ENCODE assay signal across 8 mouse cellular contexts in genomic region chr6:50536461-50536892, GRCm38 (mm10). TPM values are rescaled to one million over a fixed set of nuclear protein-coding genes. Genes with fewer than 3 reads are reported as not detected.
A peak's percentile ranks its signal among the peaks of the same experiment; 100 is the strongest.
DNase-seq lines count a peak whose midpoint lies in the region; ATAC-seq and TF ChIP-seq lines count a peak whose summit lies in the region.

No protein-coding gene starts in this region.

- no peak overlapping the region for H3K9ac ChIP-seq in heart, embryonic 16.5 days (ENCODE audit: low read length)
- no peak overlapping the region for H3K9ac ChIP-seq in liver, postnatal 0 days (replicated peaks)
- no peak overlapping the region for H3K9ac ChIP-seq in neural tube, embryonic 13.5 days

- H3K36me3 ChIP-seq in forebrain, embryonic 10.5 days (replicated peaks): no peaks in the 10 kb centered on the region
- H3K36me3 ChIP-seq in heart, embryonic 16.5 days (ENCODE audit: control insufficient read depth, insufficient read depth): no peaks in the 10 kb centered on the region
- H3K36me3 ChIP-seq in liver, postnatal 0 days (replicated peaks; ENCODE audit: insufficient read depth, low read length): no peaks in the 10 kb centered on the region
- no peaks in the 10 kb centered on the region for H3K36me3 ChIP-seq in neural tube, embryonic 13.5 days
- H3K36me3 ChIP-seq in testis, adult 2 months (ENCODE audit: control insufficient read depth, insufficient read depth, low read length): no peaks in the 10 kb centered on the region

- no peak for TF ChIP-seq EP300 in liver, postnatal 0 days (IDR thresholded peaks at IDR 0.05; ENCODE audit: low read depth)

- H3K4me2 ChIP-seq in heart, embryonic 16.5 days (ENCODE audit: low read depth, low read length): no peak overlapping the region
- no peak overlapping the region for H3K4me2 ChIP-seq in liver, postnatal 0 days (ENCODE audit: low read depth, low read length)
- no peak overlapping the region for H3K4me2 ChIP-seq in neural tube, embryonic 13.5 days

- H3K9me3 ChIP-seq in forebrain, embryonic 10.5 days: no peaks in the 10 kb centered on the region
- no peaks in the 10 kb centered on the region for H3K9me3 ChIP-seq in heart, embryonic 16.5 days (replicated peaks; ENCODE audit: control insufficient read depth, low read length)
- no peaks in the 10 kb centered on the region for H3K9me3 ChIP-seq in liver, postnatal 0 days (ENCODE audit: low read length)
- H3K9me3 ChIP-seq in neural tube, embryonic 13.5 days: no peaks in the 10 kb centered on the region

- 10% methylated on average over 7 of the region's 7 CpGs for WGBS in forebrain, embryonic 10.5 days
- WGBS in heart, embryonic 16.5 days: 7% methylated on average over 7 of the region's 7 CpGs
- WGBS in liver, postnatal 0 days (ENCODE audit: insufficient replicate concordance): 7% methylated on average over 7 of the region's 7 CpGs
- WGBS in neural tube, embryonic 13.5 days: 9% methylated on average over 7 of the region's 7 CpGs

- H3K4me1 ChIP-seq in forebrain, embryonic 10.5 days: peaks cover 3% of the 10 kb centered on the region; the same call in 1 of the 2 replicates
- H3K4me1 ChIP-seq in heart, embryonic 16.5 days (ENCODE audit: control insufficient read depth, insufficient read depth, low read length): peaks cover 3% of the 10 kb centered on the region; the same call in 1 of the 2 replicates
- no peaks in the 10 kb centered on the region for H3K4me1 ChIP-seq in liver, postnatal 0 days (ENCODE audit: insufficient read depth)
- H3K4me1 ChIP-seq in neural tube, embryonic 13.5 days (replicated peaks): peaks cover 3% of the 10 kb centered on the region
- H3K4me1 ChIP-seq in testis, adult 2 months (ENCODE audit: control insufficient read depth, insufficient read depth, low read length): no peaks in the 10 kb centered on the region

- H3K27ac ChIP-seq in forebrain, embryonic 10.5 days: peak overlapping the region; percentile 40; the same call in 1 of the 2 replicates
- no peak overlapping the region for H3K27ac ChIP-seq in heart, embryonic 16.5 days (ENCODE audit: low read length)
- H3K27ac ChIP-seq in liver, postnatal 0 days (ENCODE audit: low read depth): no peak overlapping the region
- H3K27ac ChIP-seq in neural tube, embryonic 13.5 days (replicated peaks): no peak overlapping the region
- no peak overlapping the region for H3K27ac ChIP-seq in testis, adult 2 months (ENCODE audit: control insufficient read depth, insufficient read depth, low read depth, low read length)

- peak; percentile 16 for DNase-seq in c-Kit-negative CD71-positive TER-119-positive erythroid progenitor cells, embryonic 14.5 days (ENCODE audit: low read depth, low spot score)
- DNase-seq in forebrain, embryonic 10.5 days (ENCODE audit: extremely low spot score, low spot score): peak; percentile 84
- DNase-seq in kidney, postnatal 25 days: peak; percentile 72 to 83
- DNase-seq in liver, postnatal 0 days: peak; percentile 81

- H3K27me3 ChIP-seq in forebrain, embryonic 10.5 days (ENCODE audit: poor library complexity, severe bottlenecking): no peaks in the 10 kb centered on the region
- H3K27me3 ChIP-seq in heart, embryonic 16.5 days (ENCODE audit: control insufficient read depth, insufficient read depth, low read length): 0 out of 2 replicates have a peak, but pooled peaks cover 2% of the 10 kb centered on the region
- H3K27me3 ChIP-seq in liver, postnatal 0 days (ENCODE audit: insufficient read depth, low read length): no peaks in the 10 kb centered on the region
- no peaks in the 10 kb centered on the region for H3K27me3 ChIP-seq in neural tube, embryonic 13.5 days
- no peaks in the 10 kb centered on the region for H3K27me3 ChIP-seq in testis, adult 2 months (ENCODE audit: control insufficient read depth, insufficient read depth, low read length)

- ATAC-seq in CD4-positive, CD25-positive, alpha-beta regulatory T cell, adult 4 months: peak; percentile 93
- ATAC-seq in heart, embryonic 16.5 days (replicated peaks; ENCODE audit: extremely low read depth, insufficient read depth, low FRiP score): peak; percentile 65
- 0 out of 2 replicates have a peak, but pooled peaks have one; percentile 43 for ATAC-seq in liver, postnatal 0 days
- ATAC-seq in neural tube, embryonic 13.5 days (ENCODE audit: low read depth): peak; percentile 85

- TF ChIP-seq POLR2A in testis, adult 2 months (IDR thresholded peaks at IDR 0.05; ENCODE audit: control insufficient read depth, low read depth, low read length): no peak

- H3K4me3 ChIP-seq in forebrain, embryonic 10.5 days: no peak overlapping the region
- H3K4me3 ChIP-seq in heart, embryonic 16.5 days (ENCODE audit: low read length): no peak overlapping the region
- H3K4me3 ChIP-seq in liver, postnatal 0 days (ENCODE audit: low read depth, low read length): no peak overlapping the region
- no peak overlapping the region for H3K4me3 ChIP-seq in neural tube, embryonic 13.5 days
- H3K4me3 ChIP-seq in testis, adult 2 months (ENCODE audit: control insufficient read depth, low read depth, low read length): no peak overlapping the region

- peak; percentile 90 for TF ChIP-seq CTCF in liver, postnatal 0 days (IDR thresholded peaks at IDR 0.05; ENCODE audit: low read depth)
- peak; percentile 86; the same call in 1 of the 2 replicates for TF ChIP-seq CTCF in testis, adult 2 months (IDR thresholded peaks at IDR 0.05; ENCODE audit: control insufficient read depth, insufficient read depth, insufficient replicate concordance, low read depth, low read length)

RNA-seq across cellular contexts. Expression of gene Cycs, which starts 29.9 kb away (rescaled TPM):
- polyA plus RNA-seq in CD4-positive, CD25-positive, alpha-beta regulatory T cell, adult 4 months (2017; shearing (Covaris generic)): 10 to 100 TPM; 23.7 to 32.0 TPM
- 84.4 and 84.9 TPM in 2 replicates for polyA plus RNA-seq in forebrain, embryonic 10.5 days (2016; fragmentation: Nextera tagmentation; extraction: Ambion mirVana)
- polyA plus RNA-seq in heart, embryonic 16.5 days (2015; fragmentation: Nextera tagmentation; extraction: Ambion mirVana): 208 and 212 TPM in 2 replicates
- polyA plus RNA-seq in liver, postnatal 0 days (2015; fragmentation: Nextera tagmentation; extraction: Ambion mirVana): 71.6 and 73.2 TPM in 2 replicates
- 87.9 and 88.2 TPM in 2 replicates for polyA plus RNA-seq in neural tube, embryonic 13.5 days (2015; fragmentation: Nextera tagmentation; extraction: Ambion mirVana)
- 2.1 and 3.7 TPM in 2 replicates for polyA plus RNA-seq in testis, adult 2 months (2012; rRNA removed)

RNA-seq across cellular contexts. Expression of gene 4921507P07Rik, which starts 60.0 kb away (rescaled TPM):
- under 1 TPM; 0.58 to 0.66 TPM for polyA plus RNA-seq in CD4-positive, CD25-positive, alpha-beta regulatory T cell, adult 4 months (2017; shearing (Covaris generic))
- 0.36 and 0.60 TPM in 2 replicates for polyA plus RNA-seq in forebrain, embryonic 10.5 days (2016; fragmentation: Nextera tagmentation; extraction: Ambion mirVana)
- 0.27 and 0.32 TPM in 2 replicates for polyA plus RNA-seq in heart, embryonic 16.5 days (2015; fragmentation: Nextera tagmentation; extraction: Ambion mirVana)
- polyA plus RNA-seq in liver, postnatal 0 days (2015; fragmentation: Nextera tagmentation; extraction: Ambion mirVana): 0.43 TPM in 2 replicates
- polyA plus RNA-seq in neural tube, embryonic 13.5 days (2015; fragmentation: Nextera tagmentation; extraction: Ambion mirVana): 1.7 and 2.1 TPM in 2 replicates
- polyA plus RNA-seq in testis, adult 2 months (2012; rRNA removed): 203 and 232 TPM in 2 replicates

Comparison
In these comparisons a context has a peak if more than half of its experiments do, and no peak if none do; other contexts are left out.
1. ATAC-seq: peak in every context shown above with its lines; median percentile 93 in CD4-positive, CD25-positive, alpha-beta regulatory T cell, adult 4 months; 85 in neural tube, embryonic 13.5 days; 65 in heart, embryonic 16.5 days; 43 in liver, postnatal 0 days.
2. DNase-seq: peak in every context shown above with its lines; median percentile 84 in forebrain, embryonic 10.5 days; 81 in liver, postnatal 0 days; 78 in kidney, postnatal 25 days; 16 in c-Kit-negative CD71-positive TER-119-positive erythroid progenitor cells, embryonic 14.5 days.
3. RNA of gene 4921507P07Rik, which starts 60.0 kb away (polyA plus RNA-seq): 203 to 232 TPM in testis, adult 2 months; 1.7 to 2.1 TPM in neural tube, embryonic 13.5 days, 0.58 to 0.66 TPM in CD4-positive, CD25-positive, alpha-beta regulatory T cell, adult 4 months, 0.43 TPM in liver, postnatal 0 days, 0.36 to 0.60 TPM in forebrain, embryonic 10.5 days and 0.27 to 0.32 TPM in heart, embryonic 16.5 days; every median in the first group is over 10 times any median in the second.